Mouse (Mus musculus): ENCODE measurements around the gene Otub2. TPM values are rescaled to one million over a fixed set of nuclear protein-coding genes. Genes with fewer than 3 reads are reported as not detected.
A peak's percentile ranks its signal among the peaks of the same experiment; 100 is the strongest.

Otub2 gene
- polyA plus RNA-seq, 1 experiment, result 12.5 TPM

- DNase-seq (ENCODE audit: low spot score), result no peak
These were observed 16.8 kb upstream of the Otub2 start for GRCm38 (mm10) chr12:103371711-103372110.

GRCm38 (mm10) chr12:103373530-103374236, 14.8 kb upstream of the Otub2 start:
- no peak for DNase-seq (ENCODE audit: low spot score)

- DNase-seq (ENCODE audit: low spot score), result no peak
These were observed 12.4 kb upstream of the Otub2 start for GRCm38 (mm10) chr12:103376124-103376523.

- no peak for DNase-seq (ENCODE audit: low spot score)
These were observed 11.7 kb upstream of the Otub2 start for GRCm38 (mm10) chr12:103376774-103377173.

GRCm38 (mm10) chr12:103380226-103380625, 8.3 kb upstream of the Otub2 start:
- DNase-seq (ENCODE audit: low spot score), result no peak

GRCm38 (mm10) chr12:103389348-103389727, 856 bp downstream of the Otub2 start:
- DNase-seq (ENCODE audit: low spot score), result no peak

- no peak for DNase-seq (ENCODE audit: low spot score)
These were observed 1.5 kb downstream of the Otub2 start for GRCm38 (mm10) chr12:103389982-103390381.

GRCm38 (mm10) chr12:103391098-103391497, 2.6 kb downstream of the Otub2 start:
- no peak for DNase-seq (ENCODE audit: low spot score)

GRCm38 (mm10) chr12:103393528-103393927, 5.0 kb downstream of the Otub2 start:
- DNase-seq (ENCODE audit: low spot score), result no peak

- DNase-seq (ENCODE audit: low spot score), result peak; percentile 47
These were observed 7.2 kb downstream of the Otub2 start for GRCm38 (mm10) chr12:103395486-103396275.

GRCm38 (mm10) chr12:103396751-103397150, 8.3 kb downstream of the Otub2 start:
- no peak for DNase-seq (ENCODE audit: low spot score)

GRCm38 (mm10) chr12:103404131-103404530, 15.6 kb downstream of the Otub2 start:
- no peak for DNase-seq (ENCODE audit: low spot score)

- DNase-seq (ENCODE audit: low spot score), result no peak
These were observed 19.2 kb downstream of the Otub2 start, which contains the start of gene 9330161L09Rik for GRCm38 (mm10) chr12:103407720-103408119. Gene 9330161L09Rik, minus strand, starts transcription at chr12:103407820.

- DNase-seq (ENCODE audit: low spot score), result no peak
These were observed 19.7 kb downstream of the Otub2 start for GRCm38 (mm10) chr12:103408144-103408543.

- DNase-seq (ENCODE audit: low spot score), result no peak
These were observed 36.7 kb downstream of the Otub2 start for GRCm38 (mm10) chr12:103425016-103425728.

GRCm38 (mm10) chr12:103425729-103426470, 37.4 kb downstream of the Otub2 start, which contains the start of gene Ddx24:
Gene Ddx24, minus strand, starts transcription at chr12:103425830.
- peak; percentile 79 for DNase-seq (ENCODE audit: low spot score)

GRCm38 (mm10) chr12:103426710-103427109, 38.2 kb downstream of the Otub2 start:
- DNase-seq (ENCODE audit: low spot score), result no peak

GRCm38 (mm10) chr12:103433430-103433829, 44.9 kb downstream of the Otub2 start:
- DNase-seq (ENCODE audit: low spot score), result no peak

- no peak for DNase-seq (ENCODE audit: low spot score)
These were observed 45.7 kb downstream of the Otub2 start, which contains the start of gene Ifi27 for GRCm38 (mm10) chr12:103433986-103434731. Gene Ifi27, plus strand, starts transcription at chr12:103434211.

GRCm38 (mm10) chr12:103434861-103435260, 46.4 kb downstream of the Otub2 start:
- no peak for DNase-seq (ENCODE audit: low spot score)

- DNase-seq (ENCODE audit: low spot score), result no peak
These were observed 49.1 kb downstream of the Otub2 start for GRCm38 (mm10) chr12:103437601-103438000.
